Mouse (Mus musculus) heart, postnatal 0 days (tissue): Measurements from ENCODE around the gene Srebf2. TPM values are rescaled to one million over a fixed set of nuclear protein-coding genes. Genes with fewer than 3 reads are reported as not detected.

Experiments used
- ATAC-seq: fragments of 200-750 bp; cut with Nextera tagmentation; 2 replicates; pipeline ENCODE4 v1.8.0; 2017; ENCODE audit warnings: low read depth, moderate number of reproducible peaks, moderate library complexity; ENCODE audit not compliant: insufficient read depth
- DNase-seq: peaks from one replicate; pipeline ENCODE4 v3.0.0-alpha.2; 2016; ENCODE audit warnings: low spot score
- H3K27ac ChIP-seq: fragments of 300-500 bp; sonication (generic); 2 replicates; pipeline ENCODE4 v1.5.1; 2014; ENCODE audit warnings: low read depth, mild to moderate bottlenecking
- H3K27me3 ChIP-seq: fragments of 300-500 bp; sonication (generic); 2 replicates; pipeline ENCODE4 v1.6.1; 2014; ENCODE audit warnings: low read length, mixed read lengths; ENCODE audit not compliant: control insufficient read depth, insufficient read depth
- H3K36me3 ChIP-seq: fragments of 300-500 bp; sonication (generic); replicated peaks from 2 replicates; pipeline ENCODE4 v1.6.1; 2014; ENCODE audit warnings: low read length, mixed read lengths; ENCODE audit not compliant: control insufficient read depth, insufficient read depth
- H3K4me1 ChIP-seq: fragments of 300-500 bp; sonication (generic); 2 replicates; pipeline ENCODE4 v1.6.1; 2014; ENCODE audit warnings: antibody characterized with exemption; ENCODE audit not compliant: control insufficient read depth, insufficient read depth
- H3K4me2 ChIP-seq: fragments of 300-500 bp; sonication (generic); 2 replicates; pipeline ENCODE4 v1.6.1; 2014; ENCODE audit warnings: low read depth, mild to moderate bottlenecking, low read length, moderate library complexity
- H3K4me3 ChIP-seq: fragments of 300-500 bp; sonication (generic); 2 replicates; pipeline ENCODE4 v1.5.1; 2014; ENCODE audit warnings: low read depth, low read length
- H3K9ac ChIP-seq: fragments of 300-500 bp; sonication (generic); replicated peaks from 2 replicates; pipeline ENCODE4 v1.6.1; 2014; ENCODE audit warnings: low read depth, low read length, mixed read lengths
- H3K9me3 ChIP-seq: fragments of 300-500 bp; sonication (generic); replicated peaks from 2 replicates; pipeline ENCODE4 v1.6.1; 2016; ENCODE audit warnings: low read length; ENCODE audit not compliant: control insufficient read depth
- CTCF ChIP-seq: IDR thresholded peaks from 2 replicates; pipeline ENCODE4 v1.5.1; 2016; ENCODE audit warnings: antibody characterized with exemption, control low read depth, low read depth
- EP300 ChIP-seq: IDR thresholded peaks from 2 replicates; pipeline ENCODE4 v1.6.1; 2016; ENCODE audit warnings: antibody characterized with exemption, low read depth
- WGBS: fragments of 180-500 bp; shearing (Covaris S2); extraction: QIAGEN DNeasy Blood & Tissue Kit; methylation state at CpG from one replicate; pipeline ENCODE4 v1.1.7; 2014; 5-methylcytosine and 5-hydroxymethylcytosine counted together
- polyA plus RNA-seq: library from polyadenylated mRNA; unstranded; fragments of >200 nt; fragmentation: Nextera tagmentation; extraction: Ambion mirVana; gene quantifications from 2 replicates; pipeline ENCODE4 v1.2.1, GENCODE M21; 2015
- total RNA-seq: library from RNA; depleted of rRNA; stranded (reverse); fragments of >200 nt; gene quantifications from 2 replicates; pipeline ENCODE4 v1.2.3, GENCODE M21; 2014; ENCODE audit warnings: low replicate concordance

Srebf2 gene
- total and polyA plus RNA-seq, 2 experiments from 2014 or later, result 68.3 to 90.3 TPM

DNA sequence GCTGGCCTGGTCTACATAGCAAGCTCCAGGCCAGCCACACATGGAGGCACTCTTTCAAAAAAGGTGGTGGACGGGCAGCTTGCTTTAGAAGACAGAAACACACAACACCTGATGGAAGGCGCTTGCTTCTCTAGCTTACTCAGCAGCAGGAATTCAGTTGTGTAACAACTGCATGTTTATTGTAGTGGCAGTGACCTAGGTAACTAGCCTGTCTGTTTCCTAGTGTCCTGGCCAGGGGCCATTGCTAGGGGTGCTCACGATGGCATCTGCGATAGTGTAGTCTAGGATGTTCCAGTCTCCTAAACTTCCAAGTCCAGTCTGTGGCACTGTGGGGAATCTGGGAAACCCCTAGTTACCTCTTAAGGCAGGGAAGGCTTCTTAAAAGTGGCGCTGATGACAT lies 2.8 kb upstream of the Srebf2 start:
- Histone ChIP-seq H3K9ac (no peak overlapping the region), H3K4me1 (peaks cover 45% of the 10 kb centered on the region), H3K4me3 (no peak overlapping the region)

DNA sequence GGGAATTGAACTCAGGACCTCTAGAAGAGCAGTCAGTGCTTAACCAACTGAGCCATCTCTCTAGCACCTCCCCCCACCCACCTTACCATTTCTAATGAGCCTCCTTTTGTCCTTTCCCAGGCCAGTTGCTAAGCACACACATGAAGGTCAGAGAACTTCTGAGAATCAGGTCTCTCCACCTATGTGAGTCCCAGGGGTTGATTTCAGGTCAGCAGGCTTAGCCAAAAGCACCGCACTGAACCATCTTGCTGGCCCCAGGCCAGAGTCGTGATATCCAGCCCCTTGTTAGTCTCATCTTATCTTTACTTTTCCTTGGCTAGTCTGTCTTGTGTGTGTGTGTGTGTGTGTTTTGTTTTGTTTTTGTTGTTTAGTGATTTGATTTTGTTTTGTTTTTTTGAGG lies 1.6 kb upstream of the Srebf2 start:
- DNase-seq (no peak), ATAC-seq (no peak)
- 11% methylated on average over 2 of the region's 2 CpGs for WGBS
- no peak overlapping the region for H3K4me2 ChIP-seq
- peak overlapping the region; percentile 89 for H3K27ac ChIP-seq
- H3K4me3 ChIP-seq, result no peak overlapping the region
- no peak for TF ChIP-seq EP300
- no peak for TF ChIP-seq CTCF
- peaks cover 44% of the 10 kb centered on the region for H3K4me1 ChIP-seq
- no peaks in the 10 kb centered on the region for H3K27me3 ChIP-seq
- H3K9ac ChIP-seq, result no peak overlapping the region
- H3K9me3 ChIP-seq, result no peaks in the 10 kb centered on the region
- no peaks in the 10 kb centered on the region for H3K36me3 ChIP-seq

More for the DNA sequence above, 2.8 kb upstream of the Srebf2 start:
- no peaks in the 10 kb centered on the region for H3K27me3 ChIP-seq
- H3K9me3 ChIP-seq, result no peaks in the 10 kb centered on the region
- TF ChIP-seq CTCF (no peak), EP300 (no peak)
- WGBS, result 69% methylated on average over 5 of the region's 5 CpGs
- ATAC-seq (no peak), DNase-seq (no peak)
- H3K4me2 ChIP-seq, result no peak overlapping the region
- no peak overlapping the region for H3K27ac ChIP-seq
- no peaks in the 10 kb centered on the region for H3K36me3 ChIP-seq

DNA sequence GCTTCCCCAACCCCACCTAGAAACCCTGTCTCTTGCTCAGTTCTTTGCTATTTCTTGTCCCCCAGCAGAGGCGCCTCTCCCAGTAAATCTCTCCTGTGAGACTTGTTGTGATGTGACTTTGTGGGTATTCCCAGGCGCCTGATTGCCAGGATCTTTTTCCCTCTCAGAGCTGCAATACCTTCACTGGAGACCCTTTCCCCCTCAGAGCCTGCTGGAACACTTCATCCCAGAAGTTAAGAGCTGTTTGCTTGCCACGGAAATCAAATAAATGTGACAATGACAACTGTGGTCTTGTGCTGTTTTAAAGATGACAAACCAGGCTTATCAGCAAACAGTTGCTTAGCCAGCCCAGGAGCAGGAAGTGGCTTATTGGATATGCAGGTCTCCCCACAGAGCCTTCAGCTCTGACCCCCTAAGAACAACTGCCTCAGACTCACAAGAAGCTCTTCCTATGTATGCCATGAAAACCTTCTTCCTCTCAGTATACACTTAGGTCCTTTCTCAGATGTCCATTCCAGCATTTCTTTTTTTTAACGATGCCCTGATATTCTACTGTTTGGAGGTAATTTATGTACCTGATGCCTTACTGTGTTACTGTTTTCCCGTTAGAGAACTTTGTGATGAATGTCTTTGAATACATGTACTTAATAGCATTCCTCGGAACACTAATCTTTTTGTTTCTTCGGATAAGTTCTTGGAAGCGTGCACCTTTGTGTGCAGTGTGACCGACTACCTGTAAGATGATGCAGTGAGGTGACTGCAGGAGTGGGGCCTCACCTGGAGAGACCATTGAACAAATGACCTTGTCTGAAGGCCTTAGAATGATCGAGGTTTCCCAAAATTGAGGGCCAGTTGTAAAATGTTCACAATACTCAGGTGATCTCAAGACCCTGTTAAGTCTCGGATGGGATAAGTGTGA lies 871 bp upstream of the Srebf2 start:
- Histone ChIP-seq H3K36me3 (no peaks in the 10 kb centered on the region), H3K4me3 (peak overlapping the region; percentile 87), H3K27ac (peak overlapping the region; percentile 89), H3K9ac (no peak overlapping the region), H3K27me3 (no peaks in the 10 kb centered on the region), H3K4me1 (peaks cover 37% of the 10 kb centered on the region), H3K9me3 (no peaks in the 10 kb centered on the region), H3K4me2 (peak overlapping the region; percentile 93)
- TF ChIP-seq CTCF (no peak), EP300 (no peak)
- ATAC-seq (no peak), DNase-seq (no peak)
- WGBS, result 22% methylated on average over 11 of the region's 11 CpGs

DNA sequence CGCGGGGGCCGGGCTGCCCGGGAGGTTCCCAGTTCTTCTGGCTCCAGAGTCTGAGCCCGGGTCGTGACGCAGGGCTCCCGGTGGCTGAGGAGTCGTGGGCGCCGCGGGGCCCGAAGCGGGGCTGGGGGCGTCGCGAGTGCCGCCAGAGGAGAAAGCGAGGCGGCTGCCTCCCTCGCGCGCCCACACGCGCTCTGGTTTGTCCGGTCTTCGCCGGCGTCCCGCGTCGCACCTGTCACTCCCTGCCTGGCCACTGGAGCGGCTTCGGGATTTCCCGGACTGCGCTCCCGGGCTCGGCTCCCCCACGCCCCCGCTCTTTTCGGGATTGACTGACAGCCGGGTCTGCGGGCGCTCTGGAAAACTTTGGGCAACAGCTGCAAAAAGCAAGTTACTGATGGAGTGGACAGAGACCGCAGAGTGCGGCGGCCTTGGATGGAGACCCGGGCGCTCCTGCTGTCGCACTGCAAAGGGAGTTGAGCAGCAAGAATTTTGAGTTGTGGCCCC lies 680 bp downstream of the Srebf2 start:
- H3K36me3 ChIP-seq, result no peaks in the 10 kb centered on the region
- peak overlapping the region; percentile 89 for H3K27ac ChIP-seq
- H3K4me1 ChIP-seq, result peaks cover 34% of the 10 kb centered on the region
- peak overlapping the region; percentile 81 for H3K9ac ChIP-seq
- peak overlapping the region; percentile 93 for H3K4me2 ChIP-seq
- peak; percentile 52 for ATAC-seq
- TF ChIP-seq EP300 (no peak), CTCF (no peak)
- WGBS, result 0% methylated on average over 32 of the region's 50 CpGs
- peak overlapping the region; percentile 87 for H3K4me3 ChIP-seq
- no peaks in the 10 kb centered on the region for H3K9me3 ChIP-seq
- peak; percentile 69 for DNase-seq
- H3K27me3 ChIP-seq, result no peaks in the 10 kb centered on the region

GRCm38 (mm10) chr15:82148510-82148911 lies 1.5 kb downstream of the Srebf2 start:
- H3K9me3 ChIP-seq, result no peaks in the 10 kb centered on the region
- H3K4me2 ChIP-seq, result peak overlapping the region; percentile 93
- WGBS, result 31% methylated on average over 9 of the region's 9 CpGs
- H3K36me3 ChIP-seq, result no peaks in the 10 kb centered on the region
- H3K27me3 ChIP-seq, result no peaks in the 10 kb centered on the region
- H3K27ac ChIP-seq, result no peak overlapping the region
- DNase-seq (no peak), ATAC-seq (no peak)
- peak overlapping the region; percentile 81; the same call in 1 of the 2 replicates for H3K9ac ChIP-seq
- TF ChIP-seq CTCF (no peak), EP300 (no peak)
- peaks cover 34% of the 10 kb centered on the region for H3K4me1 ChIP-seq
- peak overlapping the region; percentile 87 for H3K4me3 ChIP-seq
